Mouse (Mus musculus) 416B (cell line): ENCODE results near the gene Ropn1.
"Not testable (repeated sequence)": the region's sequence is repeated elsewhere in the genome, so short reads cannot be mapped to it uniquely, and the experiment has no call there.

Experiments
- DNase-seq: peaks from one replicate; pipeline ENCODE4 v3.0.0; 2011; ENCODE audit warnings: low read depth

Gene Ropn1

DNA sequence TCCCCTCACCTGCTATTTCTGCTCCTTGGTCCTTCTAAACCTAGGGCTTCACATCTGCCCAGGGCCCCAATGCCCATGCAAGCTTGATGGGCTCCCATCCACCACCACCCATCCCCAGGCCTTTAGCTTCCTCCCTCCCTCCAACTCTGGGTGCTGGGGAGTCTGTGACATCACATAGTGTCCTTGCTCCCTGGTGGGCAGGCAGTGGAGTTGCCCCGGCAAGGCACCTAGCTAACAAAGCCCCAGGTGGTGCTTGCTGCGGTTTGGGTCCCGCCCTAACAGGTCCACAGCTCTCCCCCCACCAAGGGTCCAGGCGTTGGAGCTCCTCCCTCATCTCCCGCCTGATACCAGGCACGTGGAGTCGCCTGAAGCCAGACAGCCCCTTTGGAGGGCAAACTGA lies at the start of gene Ropn1:
Gene Ropn1 (plus strand): TSS at position 301 of the 400 bp plus-strand sequence.
- no peak for DNase-seq

DNA sequence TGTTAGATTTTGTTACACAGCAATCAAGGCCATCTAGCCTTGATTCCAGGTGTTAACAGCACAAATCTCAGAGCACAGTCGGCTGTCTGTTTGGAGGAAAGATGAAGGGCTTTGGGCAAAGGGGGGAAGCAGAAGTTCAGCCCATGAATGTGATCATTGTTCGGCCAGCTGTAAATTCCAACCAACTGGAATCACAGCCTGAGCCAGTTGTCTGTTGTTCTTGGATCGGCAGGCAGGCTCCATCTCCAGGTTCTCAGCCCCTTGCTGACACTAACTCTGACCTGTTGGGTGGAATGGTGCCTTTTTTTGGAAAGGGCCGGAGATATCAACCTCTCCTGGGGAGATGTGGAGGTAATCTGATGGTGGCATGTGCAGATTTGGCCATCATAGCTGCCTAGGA lies 47.8 kb upstream of the Ropn1 start:
- DNase-seq = no peak

DNA sequence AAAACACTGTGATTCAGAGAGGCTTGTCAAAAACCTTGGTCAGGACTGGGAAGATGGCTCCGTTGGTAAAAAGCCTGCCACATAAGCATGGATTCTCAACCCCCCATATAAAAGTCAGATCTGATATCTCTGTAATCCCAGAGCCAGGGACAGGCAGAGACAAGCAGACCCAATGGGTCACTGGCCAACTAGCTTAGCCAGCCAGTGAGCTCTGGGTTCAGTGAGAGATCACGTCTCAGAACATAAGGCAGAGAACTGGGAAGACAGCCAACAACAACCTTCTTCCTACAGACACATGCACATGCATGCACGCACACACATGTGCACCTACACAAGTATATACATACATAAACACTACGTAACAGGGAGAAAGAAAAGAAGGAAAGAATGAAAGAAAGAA lies 46.6 kb upstream of the Ropn1 start:
- no peak for DNase-seq

DNA sequence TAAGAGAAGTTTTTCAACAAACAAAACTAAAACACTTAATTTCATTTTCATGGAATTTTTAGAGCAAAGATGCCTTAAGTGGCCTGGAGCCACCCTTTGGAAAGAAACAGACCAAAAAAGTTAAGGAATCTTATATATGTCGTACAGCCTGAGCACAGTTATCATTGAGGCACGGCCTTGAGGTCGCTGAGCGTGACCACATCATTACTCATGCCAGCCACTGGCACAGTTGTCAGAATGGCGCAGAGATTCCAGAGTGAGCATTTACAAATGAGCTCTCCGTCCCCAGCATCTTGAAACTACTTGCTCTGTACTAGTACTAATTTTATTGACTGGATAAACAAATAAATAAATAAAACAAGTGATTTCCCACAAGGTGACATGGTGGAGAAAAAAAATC lies 45.9 kb upstream of the Ropn1 start:
- peak; percentile 18 for DNase-seq

DNA sequence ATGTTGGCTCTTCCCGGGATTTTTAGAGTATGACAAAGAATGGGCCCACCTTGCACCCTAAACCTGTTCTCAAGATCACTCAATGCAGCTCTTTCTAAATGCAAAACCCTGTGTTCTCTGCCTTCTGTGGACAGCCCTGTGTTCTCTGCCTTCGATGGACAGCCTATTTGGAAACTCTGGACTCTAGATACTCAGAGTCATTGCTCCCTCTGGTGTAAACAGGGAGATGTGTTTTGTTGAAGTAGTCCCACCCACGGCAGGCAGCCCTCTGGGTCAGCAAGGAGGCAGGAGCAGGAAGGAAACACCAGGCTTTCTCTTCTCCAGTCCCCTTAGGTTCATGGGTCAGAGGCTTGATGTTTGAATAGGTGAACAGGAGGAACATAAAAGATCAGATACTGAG lies 44.0 kb upstream of the Ropn1 start:
- peak; percentile 15 for DNase-seq

DNA sequence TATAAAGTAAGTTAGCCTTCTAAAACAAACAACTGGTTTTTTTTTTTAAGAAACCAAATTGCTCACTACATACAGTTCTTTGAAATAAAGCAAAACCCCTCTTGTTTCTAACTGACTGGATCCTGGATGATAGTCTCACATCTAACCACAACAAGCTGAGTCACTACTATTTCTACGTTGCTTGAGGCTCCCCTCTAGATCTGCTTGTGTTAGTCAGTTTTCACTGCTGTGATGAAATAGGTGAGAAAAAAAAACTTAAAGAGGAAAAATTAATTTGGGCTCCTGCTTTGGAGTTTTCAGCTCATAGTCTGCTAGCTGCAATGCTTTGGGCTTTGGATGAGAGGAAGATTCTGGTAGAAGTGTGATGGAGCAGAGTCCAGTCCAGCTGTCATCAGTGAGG lies 39.6 kb upstream of the Ropn1 start:
- DNase-seq = peak; percentile 69

DNA sequence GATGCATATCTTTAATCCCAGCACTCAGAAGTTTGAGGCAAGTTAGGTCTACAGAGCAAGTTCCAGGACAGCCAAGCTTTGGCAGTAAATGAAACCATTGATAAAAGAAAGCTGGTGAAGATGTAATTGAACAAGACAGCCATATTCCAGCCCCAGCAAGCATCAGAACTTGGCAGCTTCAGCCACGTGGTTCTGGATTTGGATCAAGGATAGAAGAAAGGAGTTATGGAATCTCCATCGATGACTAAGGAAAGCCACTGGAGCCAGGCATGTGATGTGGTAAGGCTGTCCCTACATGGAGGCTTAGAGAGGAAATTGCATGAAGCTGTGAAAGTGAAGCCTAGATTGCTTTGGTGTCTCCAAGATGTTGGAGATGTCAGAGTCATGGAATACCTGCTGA lies 35.7 kb upstream of the Ropn1 start:
- no peak for DNase-seq

DNA sequence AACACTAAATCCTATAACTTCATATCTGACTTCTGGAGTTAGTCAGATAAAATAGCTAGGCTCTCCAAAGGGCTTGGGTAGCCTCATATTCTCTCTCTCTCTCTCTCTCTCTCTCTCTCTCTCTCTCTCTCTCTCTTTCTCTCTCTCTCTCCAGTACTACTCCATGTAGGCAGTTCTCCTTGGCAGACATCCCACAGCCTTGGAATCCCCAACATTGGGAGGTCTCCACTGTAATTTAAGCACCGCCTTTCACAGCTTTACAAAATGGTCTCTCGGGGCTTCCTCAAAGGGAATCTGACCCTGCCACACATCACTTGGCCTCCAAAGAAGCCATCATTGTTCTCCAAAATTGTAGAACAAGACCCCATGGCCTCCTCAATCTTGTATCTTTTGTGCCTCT lies 22.1 kb upstream of the Ropn1 start:
- no peak for DNase-seq

DNA sequence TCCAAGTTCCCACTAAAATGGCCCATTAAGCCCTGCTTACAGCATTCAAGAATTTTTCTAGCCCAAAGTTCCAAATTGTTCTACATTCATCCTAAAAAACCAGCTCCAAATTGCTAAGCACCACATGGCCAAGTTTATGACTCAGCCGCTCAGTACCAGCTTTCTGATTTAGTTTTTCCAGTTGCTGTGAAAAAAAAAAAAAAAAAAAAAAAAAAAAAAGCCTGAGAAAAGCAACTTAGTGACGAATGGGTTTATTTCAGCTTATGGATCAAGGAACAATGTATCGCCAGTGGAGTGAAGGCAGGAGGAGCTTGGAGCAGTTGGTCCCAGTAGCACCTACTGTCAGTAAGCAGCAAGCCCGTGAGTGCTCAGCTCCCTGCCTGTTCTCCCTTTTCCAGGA lies 21.3 kb upstream of the Ropn1 start:
- DNase-seq = no peak

DNA sequence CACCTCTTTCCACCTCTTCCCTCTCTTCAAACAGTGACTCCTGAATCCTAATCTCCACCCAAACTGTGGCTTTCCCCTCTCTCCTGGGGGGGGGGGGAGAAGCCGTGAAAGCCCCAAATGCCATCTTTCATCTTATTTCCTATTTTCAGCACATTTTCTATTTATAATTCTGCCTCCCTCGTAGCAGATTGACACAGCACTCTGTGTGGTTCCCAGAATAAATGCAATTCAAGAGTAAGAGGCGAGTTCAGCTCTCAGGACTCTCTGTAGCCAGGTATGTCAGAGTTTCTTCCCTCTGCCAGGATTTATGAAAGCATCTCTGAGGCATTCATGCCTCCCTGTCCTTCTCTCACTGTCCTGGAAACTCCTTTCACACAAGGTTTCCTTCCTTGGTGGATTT lies 14.2 kb upstream of the Ropn1 start:
- DNase-seq = no peak

DNA sequence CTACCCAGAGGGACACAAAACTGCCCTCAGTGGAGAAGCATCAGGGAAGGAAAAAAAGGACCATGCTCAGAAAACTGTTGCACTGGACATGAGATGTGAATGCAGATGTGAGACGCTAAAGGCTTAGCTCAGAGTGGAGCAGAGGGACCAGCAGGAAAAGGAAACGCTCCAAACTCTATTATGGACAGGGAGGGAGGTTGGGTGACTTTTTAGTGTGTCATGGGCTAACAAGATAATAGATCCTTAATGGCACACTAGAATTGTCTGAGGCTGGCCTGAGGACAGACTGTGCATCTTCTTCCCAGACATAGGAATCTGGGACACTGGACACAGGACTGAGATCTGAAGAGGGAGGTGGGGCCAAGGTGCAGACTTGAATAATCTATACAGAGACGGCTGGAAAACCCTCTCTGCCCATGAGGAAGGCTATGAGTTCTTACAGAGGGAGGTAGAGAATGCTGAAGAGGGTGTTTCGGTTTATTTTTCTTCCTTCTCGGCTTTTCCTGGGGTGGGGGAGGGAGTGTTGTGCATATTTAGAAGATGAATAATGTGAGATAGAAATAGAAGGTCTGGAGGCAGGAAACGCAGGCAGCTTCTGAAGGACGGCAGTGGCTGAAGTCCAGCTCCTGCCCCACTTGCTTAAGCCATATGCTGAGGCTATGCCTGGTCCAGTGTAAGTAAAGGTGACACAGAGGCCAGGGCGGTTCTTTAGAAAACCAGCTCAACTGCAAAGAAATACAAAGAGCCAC lies 6.0 kb upstream of the Ropn1 start:
- no peak for DNase-seq

DNA sequence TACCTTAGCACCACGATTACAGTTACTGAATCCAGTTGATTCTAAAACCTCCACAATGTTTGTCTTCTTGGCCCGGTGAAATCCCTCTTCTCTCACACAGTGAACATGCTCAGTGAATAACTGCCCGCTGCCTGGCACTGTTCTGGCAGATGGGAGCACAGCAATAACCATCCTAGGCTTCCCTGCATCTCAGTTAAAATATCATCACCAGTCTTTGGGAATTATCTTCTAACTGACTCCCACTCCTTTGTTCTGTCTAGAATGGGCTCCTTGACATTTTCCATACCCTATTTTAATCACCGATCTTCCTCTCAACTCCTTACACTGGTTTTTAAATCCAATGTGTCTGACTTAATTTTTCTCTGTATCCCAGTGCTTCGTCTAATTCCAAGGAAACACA lies 3.3 kb downstream of the Ropn1 start:
- no peak for DNase-seq

DNA sequence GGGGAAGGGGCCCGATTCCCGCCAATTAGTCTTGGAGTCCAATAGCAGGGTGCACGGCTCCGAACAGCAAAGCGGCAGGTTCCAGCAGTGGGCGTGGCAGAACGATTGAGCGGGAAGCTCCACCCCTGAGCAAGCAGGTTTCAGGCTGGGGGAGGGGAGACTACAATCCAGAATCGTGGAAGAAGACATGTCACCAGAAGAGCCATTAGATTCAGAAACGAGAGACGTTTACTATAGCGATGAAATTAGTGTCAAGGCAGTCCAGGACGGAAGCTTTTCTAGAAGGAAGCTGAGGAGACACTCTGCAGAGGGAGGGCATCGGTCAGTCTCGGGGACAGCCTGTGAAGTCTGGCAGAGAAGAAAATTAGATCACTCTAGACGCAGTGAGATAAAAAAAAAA lies 7.8 kb downstream of the Ropn1 start:
- DNase-seq = not testable (repeated sequence)

DNA sequence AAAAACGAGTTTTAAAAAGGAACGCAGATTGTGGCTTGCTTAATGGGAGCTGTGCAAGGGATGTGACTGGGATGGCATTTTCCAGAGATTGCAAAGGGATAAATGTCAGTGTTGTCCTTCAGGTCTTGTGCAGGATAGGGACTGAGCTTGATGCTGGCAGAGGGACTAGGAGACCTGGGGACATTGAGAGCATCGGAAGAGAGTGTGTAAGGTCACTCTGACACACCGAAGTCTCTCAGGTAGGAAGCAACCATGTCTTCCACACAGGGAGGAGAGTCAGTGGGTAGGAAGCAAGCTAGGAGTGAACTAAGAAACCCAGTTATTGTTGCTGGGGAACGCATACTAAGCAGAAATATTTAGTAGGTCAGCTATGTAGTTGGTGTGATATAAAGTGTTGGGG lies 8.3 kb downstream of the Ropn1 start:
- no peak for DNase-seq

DNA sequence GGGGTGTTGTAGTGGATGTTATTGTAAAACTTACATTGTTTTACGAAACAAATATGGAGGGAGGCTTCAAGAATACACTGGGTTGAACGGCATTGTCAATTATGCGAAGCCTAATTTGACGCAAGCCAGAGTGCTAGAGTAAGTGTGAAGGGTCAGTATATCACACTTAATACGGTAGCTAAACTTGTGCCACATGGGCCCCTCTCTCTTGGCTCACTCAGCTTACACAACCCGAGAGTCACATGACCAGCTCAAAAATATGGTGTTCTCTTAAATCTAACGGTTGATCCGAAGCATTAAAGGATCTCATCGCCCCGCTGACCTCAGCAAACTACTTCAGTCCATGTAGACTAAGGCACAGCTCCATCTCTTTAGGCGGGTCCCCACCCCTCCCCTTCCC lies 8.7 kb downstream of the Ropn1 start:
- DNase-seq = no peak

DNA sequence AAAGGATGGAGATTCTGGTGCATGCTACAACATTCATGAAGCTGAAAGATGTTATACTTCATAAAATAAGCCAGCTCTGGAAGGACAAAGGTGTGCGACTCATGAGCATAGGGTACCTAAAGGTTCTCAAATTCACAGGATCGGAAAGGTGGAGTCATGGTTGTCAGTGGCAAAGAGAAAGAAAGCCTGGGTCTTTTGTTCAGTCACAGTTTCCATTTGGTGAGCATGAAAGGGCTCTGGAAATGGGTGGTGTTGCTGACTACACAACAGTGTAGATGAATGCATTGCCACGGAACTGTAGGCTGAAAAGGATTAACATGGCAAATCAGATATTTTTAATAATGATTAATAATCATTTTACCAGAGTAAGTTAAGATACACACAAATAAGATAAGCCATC lies 14.8 kb downstream of the Ropn1 start:
- no peak for DNase-seq

DNA sequence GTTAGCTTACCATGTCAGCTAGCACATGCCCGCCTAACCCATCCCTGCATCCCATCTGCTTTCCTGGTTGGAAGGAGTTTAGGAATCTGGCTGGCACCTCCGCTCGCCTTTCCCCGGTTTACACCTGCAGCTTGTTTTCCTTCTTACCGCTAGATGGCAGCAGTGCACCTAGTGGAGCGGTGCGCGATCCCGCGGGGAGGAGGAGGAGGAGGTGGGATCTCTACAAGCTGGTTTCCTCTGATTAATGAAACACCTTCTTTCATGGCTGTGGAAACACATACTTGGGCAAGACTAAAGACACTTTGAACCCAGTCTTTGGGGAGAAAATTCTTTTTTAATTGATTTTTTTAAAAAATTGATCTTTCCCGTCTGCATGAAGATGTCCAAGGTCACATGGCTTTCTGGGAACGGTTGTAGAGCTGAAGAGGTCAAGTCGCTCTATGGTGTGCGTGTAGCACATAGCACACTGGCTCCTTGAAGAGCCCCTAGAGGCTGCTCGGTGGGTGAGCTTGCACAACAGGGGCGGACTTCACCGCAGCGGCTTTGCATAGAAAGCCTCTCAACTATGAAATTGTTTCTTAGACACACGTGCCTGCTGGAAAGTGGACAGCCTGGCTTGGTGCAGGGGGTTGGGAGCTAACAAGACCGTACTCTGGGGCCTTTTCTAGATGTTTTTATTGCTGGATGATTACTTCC lies 17.5 kb downstream of the Ropn1 start:
- peak; percentile 86 for DNase-seq

DNA sequence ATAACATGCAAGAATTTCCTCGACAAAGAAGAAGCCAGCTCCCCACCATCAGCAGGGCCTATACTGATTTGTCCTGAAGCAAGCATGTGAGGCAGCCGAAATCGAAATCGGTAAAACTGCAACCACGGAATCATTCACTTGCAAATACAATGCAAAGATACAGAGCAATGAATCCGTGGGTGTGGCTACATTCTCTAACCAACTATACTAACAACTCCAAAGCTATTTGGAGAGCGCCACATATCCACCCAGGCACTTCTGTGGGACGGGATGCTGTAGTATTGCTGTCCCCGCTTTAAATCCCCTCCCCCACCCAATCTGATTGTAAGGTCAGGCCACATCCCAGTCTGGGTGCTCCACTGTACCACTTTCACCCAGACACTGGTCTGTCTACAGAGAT lies 18.6 kb downstream of the Ropn1 start:
- DNase-seq = no peak

DNA sequence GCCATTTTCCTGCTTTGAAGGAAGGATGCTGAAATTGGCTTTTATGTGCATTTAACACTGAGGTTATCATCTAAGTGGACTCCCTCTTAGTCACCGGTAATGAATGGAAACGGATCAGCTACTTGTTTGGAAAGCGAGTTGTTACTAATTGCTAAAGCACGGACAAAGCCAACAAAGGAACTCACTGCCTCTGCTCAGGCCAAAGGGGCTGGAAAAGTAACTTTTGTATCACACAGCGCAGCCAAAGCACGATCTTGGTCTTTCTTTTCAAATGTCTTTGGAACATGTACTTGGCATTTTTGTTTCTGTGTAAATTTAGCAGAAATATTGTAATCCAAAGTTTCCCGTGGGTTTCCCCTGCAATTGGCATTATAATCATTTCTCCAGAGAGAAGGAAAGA lies 22.2 kb downstream of the Ropn1 start:
- DNase-seq = no peak

DNA sequence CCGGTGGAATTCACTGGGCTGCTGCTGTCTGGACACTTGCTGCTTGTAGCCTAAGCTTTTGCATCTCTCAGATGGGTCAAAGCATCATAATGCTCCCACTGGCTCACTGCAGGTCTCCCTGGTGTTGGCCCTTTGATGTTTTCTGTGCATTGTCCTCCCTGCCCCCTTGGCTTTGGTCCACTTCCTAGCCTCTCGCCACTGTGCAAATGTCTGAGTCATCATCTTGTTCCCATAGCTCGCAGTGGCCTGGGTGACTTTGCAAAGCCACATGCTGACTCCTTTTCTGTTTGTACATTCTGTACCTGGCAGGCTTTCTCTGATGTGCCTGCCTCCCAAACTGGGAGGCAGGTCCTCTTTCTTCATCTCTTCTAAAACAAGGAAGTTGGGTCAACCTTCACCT lies 23.1 kb downstream of the Ropn1 start:
- peak; percentile 84 for DNase-seq

DNA sequence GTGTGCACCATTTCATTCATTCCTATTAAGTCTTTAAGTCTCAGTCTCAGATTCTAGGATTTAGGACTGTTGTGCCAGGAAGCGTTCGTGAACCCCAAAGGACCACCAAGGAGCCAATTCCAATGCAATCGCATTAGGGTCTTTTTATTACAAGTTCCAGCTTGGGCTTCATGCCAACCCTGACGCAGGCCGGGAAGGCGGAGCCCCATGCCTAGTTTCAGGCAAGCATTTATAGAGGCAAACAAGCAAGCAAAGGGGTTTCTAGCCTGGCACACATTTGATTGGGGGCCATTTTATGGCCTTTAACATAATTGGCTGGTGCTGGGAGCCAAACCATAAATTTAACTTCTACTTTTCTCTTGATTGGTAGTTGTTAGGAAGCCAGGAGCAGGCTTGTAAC lies 24.6 kb downstream of the Ropn1 start:
- no peak for DNase-seq

DNA sequence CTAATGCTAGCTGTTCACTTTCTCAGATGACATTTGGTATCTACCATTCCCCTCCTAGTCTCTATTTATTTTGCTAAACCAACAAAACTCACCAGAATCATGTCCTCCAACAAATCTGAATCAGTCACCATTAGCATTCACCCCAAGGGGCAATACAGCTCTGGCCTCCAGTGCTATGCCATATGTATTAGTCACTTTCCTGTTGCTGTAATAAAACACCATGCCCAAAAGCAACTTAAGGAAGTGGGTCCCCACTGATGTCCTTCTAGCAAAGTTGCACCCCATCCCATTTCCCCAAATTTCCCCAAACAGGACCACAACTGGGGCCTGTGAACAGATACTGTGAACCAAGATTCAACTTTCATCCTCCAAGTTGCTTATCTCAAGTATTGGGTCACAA lies 32.1 kb downstream of the Ropn1 start:
- peak; percentile 85 for DNase-seq

DNA sequence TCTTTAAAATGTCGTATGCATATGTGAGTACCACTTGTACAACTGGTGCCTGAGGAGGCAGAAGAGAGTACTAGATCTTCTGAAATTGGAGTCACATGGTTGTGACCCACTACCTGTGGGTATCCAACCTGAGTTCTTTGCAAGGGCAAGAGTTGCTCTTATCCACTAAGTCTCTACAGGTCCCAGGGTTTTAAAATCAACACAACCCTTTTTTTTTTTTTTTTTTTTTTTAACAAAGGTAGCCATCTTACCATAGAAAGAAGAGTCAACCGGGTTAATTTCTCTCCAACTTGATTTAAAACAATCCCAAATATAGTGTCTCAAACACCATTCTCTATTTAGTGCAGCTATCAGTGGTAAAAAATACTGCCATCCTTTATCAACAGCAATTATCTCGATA lies 40.2 kb downstream of the Ropn1 start:
- DNase-seq = no peak
